Mouse (Mus musculus) thymus, adult 18-20 months (tissue): Measurements from ENCODE around the gene Lpcat4.
"Not testable (repeated sequence)": the region's sequence is repeated elsewhere in the genome, so short reads cannot be mapped to it uniquely, and the experiment has no call there.

Source experiments
- DNase-seq, 2 experiments: peaks; one replicate each; pipeline ENCODE4 v3.0.0; 2022; ENCODE audit warnings: mixed read lengths in 2 of 2

Gene Lpcat4

GRCm38 (mm10) chr2:112261748-112262653 lies 22.7 kb downstream of the Lpcat4 start, which contains the start of gene Nop10:
Gene Nop10, plus strand, starts transcription at chr2:112261926.
- DNase-seq, result peak; percentile 68 to 77

GRCm38 (mm10) chr2:112262779-112263295 lies 23.6 kb downstream of the Lpcat4 start:
- DNase-seq, result no peak

GRCm38 (mm10) chr2:112264364-112264763 lies 25.1 kb downstream of the Lpcat4 start:
- no peak for DNase-seq

- DNase-seq, result peak; percentile 92 to 93
Observed at GRCm38 (mm10) chr2:112265448-112266241, 26.4 kb downstream of the Lpcat4 start, which contains the start of gene Slc12a6. Gene Slc12a6, plus strand, starts transcription at chr2:112265825.

GRCm38 (mm10) chr2:112266242-112266592 lies 26.9 kb downstream of the Lpcat4 start, which contains the start of gene Gm21985:
Gene Gm21985, plus strand, starts transcription at chr2:112266314.
- DNase-seq, result peak; percentile 39 to 60

GRCm38 (mm10) chr2:112266780-112267179 lies 27.5 kb downstream of the Lpcat4 start:
- DNase-seq, result no peak

GRCm38 (mm10) chr2:112267547-112268269 lies 28.4 kb downstream of the Lpcat4 start:
- no peak for DNase-seq

- no peak for DNase-seq
Observed at GRCm38 (mm10) chr2:112270011-112270410, 30.7 kb downstream of the Lpcat4 start.

GRCm38 (mm10) chr2:112272909-112273308 lies 33.6 kb downstream of the Lpcat4 start:
- no peak for DNase-seq

GRCm38 (mm10) chr2:112273474-112273873 lies 34.2 kb downstream of the Lpcat4 start:
- no peak for DNase-seq

- DNase-seq, result no peak
Observed at GRCm38 (mm10) chr2:112276870-112277269, 37.6 kb downstream of the Lpcat4 start.

GRCm38 (mm10) chr2:112282846-112283245 lies 43.6 kb downstream of the Lpcat4 start:
- DNase-seq, result no peak

- DNase-seq, result no peak
Observed at GRCm38 (mm10) chr2:112284363-112285030, 45.2 kb downstream of the Lpcat4 start.

- no peak for DNase-seq
Observed at GRCm38 (mm10) chr2:112285031-112285390, 45.7 kb downstream of the Lpcat4 start.

- DNase-seq, result not testable (repeated sequence)
Observed at GRCm38 (mm10) chr2:112286062-112286461, 46.8 kb downstream of the Lpcat4 start.

- DNase-seq, result no peak
Observed at GRCm38 (mm10) chr2:112287059-112287458, 47.8 kb downstream of the Lpcat4 start.

GRCm38 (mm10) chr2:112289507-112289906 lies 50.2 kb downstream of the Lpcat4 start:
- DNase-seq, result no peak

- no peak for DNase-seq
Observed at GRCm38 (mm10) chr2:112292823-112293222, 53.6 kb downstream of the Lpcat4 start.

- no peak for DNase-seq
Observed at GRCm38 (mm10) chr2:112296211-112296610, 56.9 kb downstream of the Lpcat4 start.
